Mouse (Mus musculus): Measurements from ENCODE around the gene Fam19a1. TPM values are rescaled to one million over a fixed set of nuclear protein-coding genes. Genes with fewer than 3 reads are reported as not detected.

The Fam19a1 gene
- total RNA-seq, 2 experiments from 2014 or later, result 51.0 to 55.1 TPM

DNA sequence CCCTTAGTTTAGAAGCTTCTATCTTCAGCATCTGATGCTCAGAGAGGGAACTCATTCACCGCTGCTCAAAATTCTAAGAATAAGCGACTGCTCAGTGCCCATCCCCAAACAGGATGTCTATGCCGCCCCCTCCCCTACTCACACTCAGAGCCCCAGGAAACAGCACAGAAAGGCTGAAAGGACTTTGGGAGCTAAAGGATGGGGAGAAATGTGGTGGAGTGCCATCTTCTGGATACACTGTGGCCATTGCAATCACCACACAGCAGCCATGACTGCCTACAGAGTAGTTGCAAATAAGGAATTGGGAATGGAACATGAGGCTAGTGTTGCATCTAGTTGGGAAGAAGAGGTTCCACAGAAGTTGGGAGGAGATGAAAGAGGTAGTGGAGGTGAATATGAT is 319.4 kb downstream of the Fam19a1 start:
- no peak for DNase-seq
- intact Hi-C loops (cut with DNase I), result no loop called here

DNA sequence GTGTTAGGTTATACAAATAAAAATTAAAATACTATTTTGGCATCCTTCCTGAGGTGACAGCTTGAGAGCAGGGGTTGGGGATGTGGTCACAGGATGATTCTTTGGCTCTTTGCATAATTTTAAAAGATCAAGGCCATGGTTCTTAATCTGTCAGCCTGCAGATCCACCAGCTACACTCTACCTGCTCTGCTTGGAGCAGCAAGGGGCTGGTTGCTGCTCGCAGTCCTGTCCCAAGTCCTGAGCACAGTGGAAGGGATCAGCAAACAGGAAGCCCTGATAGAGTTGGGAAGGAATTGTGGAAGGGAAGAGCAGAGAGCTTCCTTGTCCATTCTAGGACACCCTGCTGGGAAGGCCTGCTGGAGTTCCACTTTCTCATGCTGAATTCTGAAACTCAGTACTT is 320.9 kb downstream of the Fam19a1 start:
- intact Hi-C loops (cut with DNase I), result no loop called here
- DNase-seq, result no peak

DNA sequence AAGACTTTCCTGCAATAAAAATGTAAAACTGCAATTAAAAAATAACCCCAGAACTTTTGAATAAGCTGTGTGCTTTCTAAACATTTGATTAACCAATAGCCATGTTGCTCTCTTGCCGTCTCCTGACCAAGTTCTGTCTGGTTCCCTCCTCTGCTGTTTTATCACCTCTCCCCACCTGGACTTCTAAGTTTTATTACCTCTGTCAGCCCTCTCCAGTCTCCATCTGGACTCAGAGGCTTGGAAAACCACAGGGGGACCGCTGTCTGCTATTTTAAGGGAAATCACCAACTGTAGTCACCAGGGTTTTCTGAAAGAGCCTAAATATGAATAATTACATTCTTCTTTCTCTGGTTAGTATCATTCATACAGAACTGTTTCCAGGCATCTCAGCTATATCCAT is 322.6 kb downstream of the Fam19a1 start:
- no peak for DNase-seq
- intact Hi-C loops (cut with DNase I), result no loop called here

DNA sequence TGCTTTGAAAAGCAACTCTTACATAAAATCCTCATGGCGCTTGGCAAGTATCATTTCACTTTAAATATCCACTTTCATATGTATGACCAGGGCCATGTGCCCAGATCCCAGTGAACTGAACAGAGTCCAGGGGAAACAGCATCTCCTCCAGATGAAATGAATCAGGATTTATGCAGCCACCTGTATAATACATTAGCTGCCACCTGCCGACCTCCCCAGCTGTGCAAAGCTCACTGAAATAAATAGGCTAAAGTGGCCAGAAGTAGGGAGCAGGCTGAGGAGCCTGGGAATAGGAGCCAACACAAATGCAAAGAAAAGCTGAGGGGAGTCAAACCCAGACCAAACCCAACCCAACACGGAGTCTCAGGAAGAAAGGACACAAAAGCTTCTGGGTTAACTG is 324.9 kb downstream of the Fam19a1 start:
- intact Hi-C loops (cut with DNase I), result no loop called here
- DNase-seq, result no peak

DNA sequence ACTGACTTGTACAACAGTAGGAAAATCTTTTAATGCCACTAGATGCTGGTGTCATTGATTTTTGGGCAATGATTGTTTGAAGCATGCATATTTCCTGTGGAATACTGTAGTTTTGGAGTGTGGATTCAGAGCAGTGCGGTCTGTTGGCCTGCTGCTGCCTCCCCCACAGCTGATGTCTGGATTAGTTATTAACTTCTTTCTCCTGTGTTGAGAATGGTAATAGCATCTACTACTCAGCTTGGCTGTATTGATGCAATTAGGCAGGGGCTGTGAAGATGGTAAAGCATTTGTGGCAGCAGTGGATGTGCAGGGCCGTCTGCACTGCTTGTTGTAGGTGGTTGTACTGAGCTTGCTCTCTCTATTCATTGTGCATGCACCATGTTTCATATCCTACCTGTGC is 326.5 kb downstream of the Fam19a1 start:
- no peak for DNase-seq
- intact Hi-C loops (cut with DNase I), result no loop called here

DNA sequence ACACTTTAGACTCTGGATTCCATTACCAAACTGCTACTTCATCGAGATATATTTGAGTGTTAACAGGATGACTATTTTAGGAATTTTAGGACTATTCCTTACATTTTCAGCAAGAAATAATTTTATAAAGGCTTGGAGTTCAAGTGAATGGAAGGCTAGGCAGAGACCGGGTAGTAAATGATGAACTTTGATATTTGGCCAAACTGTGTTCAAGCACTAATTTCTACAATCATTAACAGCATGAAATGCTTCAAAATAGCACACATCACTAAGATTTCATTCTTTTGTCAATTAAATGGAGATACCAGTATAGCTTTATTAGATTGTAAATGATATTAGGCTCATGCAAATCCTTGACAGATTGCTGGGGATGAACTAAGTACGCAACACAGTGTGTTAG is 329.0 kb downstream of the Fam19a1 start:
- intact Hi-C loops (cut with DNase I), result no loop called here

DNA sequence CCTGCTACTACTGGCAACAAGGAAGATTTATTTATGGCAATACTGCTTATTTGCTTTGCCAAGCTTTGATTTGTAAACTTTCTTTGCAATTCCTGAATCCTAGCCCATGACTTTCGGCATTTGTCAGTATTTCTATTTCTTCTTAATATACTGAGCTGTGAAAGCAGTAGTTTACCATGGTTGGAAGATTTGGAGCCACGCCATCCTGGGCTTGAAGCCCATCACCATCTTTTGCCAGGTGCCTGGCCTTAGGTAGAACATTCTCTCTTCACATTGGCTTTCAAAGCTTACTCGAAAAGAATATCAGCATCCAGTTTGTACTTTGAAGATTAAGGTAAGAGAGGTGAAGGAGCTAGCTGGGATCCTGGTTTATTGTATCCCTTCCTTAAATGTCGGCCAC is 334.5 kb downstream of the Fam19a1 start:
- intact Hi-C loops (cut with DNase I), result no loop called here

More for the DNA sequence above, 329.0 kb downstream of the Fam19a1 start:
- no peak for DNase-seq

DNA sequence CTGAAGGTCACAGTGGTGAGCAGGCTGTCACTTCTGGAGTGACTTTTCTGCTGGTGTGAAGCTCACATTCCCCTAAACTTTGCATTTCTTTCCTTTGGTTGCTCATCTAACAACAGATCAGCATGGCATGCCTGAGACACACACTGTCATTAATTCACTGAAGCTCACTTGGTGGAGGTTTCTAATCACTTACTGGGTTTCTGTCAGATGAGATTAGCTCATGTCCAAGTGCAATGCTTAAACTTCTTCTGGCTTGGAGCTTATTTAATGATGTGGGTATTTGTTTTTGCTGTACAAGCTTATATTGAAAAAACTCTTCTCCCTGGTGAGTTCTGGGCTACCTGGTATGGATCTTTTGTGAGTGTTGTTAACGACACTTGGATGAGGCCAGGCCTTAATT is 343.3 kb downstream of the Fam19a1 start:
- intact Hi-C loops (cut with DNase I), result no loop called here

More for the DNA sequence above, 334.5 kb downstream of the Fam19a1 start:
- DNase-seq, result peak; percentile 53

DNA sequence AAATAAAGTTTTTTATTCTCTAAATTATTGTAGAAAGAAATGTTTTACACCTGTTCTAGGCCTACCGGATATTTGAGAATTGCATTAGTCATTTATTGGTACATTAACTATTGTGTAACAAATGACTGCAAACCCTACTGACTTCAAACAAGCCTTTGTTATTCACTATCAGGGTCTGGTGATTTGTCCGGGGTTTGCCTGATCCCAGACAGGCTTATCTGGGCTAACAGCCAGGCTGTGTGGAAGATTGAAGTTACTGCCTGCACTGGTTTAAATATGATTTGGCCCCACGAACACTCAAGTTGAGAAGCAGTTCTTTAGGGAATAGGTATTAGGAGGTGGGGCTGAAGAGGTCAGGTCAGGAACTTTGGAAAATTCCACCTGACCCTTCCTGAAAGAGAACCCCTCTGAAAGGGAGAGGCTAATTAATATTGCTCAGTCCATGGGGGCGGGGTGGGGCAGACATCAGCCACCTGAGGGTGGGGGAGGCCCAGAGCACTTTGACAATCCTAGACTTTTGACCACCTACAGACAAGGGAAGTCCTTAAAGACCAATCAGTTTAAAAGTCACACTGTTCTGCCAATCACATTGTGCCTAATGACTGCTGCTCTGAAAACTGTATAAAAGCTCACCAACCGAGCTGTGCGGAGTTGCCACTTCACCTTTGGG is 344.8 kb downstream of the Fam19a1 start:
- intact Hi-C loops (cut with DNase I), result no loop called here
- peak; percentile 5 for DNase-seq

More for the DNA sequence above, 343.3 kb downstream of the Fam19a1 start:
- DNase-seq, result no peak

DNA sequence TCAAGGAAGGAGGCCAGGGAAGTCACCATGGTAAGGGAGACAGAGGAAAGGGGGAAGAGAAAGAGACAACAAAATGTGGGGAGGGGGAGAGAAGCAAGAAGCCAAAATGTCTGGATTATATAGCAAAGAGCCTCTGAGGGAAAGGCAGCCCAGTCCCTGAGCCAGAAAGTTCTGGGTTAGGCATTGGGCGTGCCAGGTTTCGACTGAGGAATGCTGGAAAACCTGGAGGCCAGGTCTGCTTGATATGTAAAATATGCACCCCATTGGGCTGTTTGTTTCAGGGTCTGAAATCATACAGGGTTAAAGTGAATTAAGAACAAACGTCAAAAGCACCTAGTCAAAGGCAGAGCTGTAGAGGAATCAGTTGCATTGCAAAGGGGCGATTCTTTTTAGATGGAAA is 346.1 kb downstream of the Fam19a1 start:
- intact Hi-C loops (cut with DNase I), result no loop called here
- DNase-seq, result no peak

DNA sequence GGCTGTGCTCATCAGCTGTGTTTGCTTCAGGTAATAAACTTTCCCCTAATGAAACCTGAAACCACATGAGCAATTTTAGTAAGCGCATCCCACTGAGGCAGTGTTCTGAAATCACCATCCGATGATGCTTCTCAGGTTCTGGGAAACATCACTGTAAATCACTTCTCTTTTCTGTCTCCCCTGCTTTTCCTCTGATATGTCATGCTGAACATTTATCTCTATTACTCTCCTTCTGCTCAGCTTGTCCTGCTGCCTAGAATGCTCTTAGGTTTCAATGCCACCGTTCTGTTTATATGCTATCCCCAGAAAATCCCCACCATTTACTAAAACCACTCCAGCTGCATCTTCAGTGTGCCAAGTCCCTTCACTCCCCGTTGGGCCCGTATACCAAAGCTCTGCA is 386.5 kb downstream of the Fam19a1 start:
- DNase-seq, result no peak

DNA sequence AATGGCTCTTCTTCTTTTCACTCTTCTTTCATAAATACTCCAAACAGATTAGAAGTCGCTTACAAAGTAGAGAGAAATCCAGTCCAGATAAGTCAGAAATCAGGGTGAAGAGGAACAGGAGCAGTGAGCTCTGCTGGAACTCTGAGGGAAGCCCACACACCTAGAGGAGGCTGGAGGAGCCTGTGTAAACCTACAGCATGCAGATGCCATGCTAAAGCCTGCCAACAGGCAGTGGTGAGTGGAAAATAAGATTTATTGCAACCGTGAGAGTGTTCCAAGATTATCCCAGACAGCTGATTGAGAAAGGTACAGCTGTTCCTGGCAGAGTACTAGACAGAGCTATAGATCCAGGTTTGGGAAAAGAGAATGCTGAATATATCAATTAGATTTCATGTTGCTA is 428.6 kb downstream of the Fam19a1 start:
- DNase-seq, result peak; percentile 1

More for the DNA sequence above, 386.5 kb downstream of the Fam19a1 start:
- intact Hi-C loops (cut with DNase I), result no loop called here

DNA sequence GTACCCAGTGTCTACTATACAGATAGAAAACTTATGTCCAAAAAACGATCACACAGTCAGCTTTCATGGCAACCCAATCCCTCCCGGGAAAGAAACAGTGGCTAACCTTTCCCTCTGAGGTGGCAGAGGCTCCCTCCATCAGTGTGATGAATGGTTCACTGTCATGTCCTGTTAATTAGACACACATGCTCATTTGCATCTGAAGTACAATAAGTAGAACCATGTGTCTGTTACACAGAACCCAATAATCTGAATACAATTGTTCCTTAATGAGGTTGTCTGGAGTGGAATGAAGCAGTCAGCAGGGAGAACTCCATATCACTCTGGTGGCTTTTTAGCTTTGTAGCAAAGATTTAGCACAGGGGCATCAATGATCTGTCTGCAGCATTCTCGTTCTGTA is 431.9 kb downstream of the Fam19a1 start:
- intact Hi-C loops (cut with DNase I), result no loop called here
- no peak for DNase-seq

More for the DNA sequence above, 428.6 kb downstream of the Fam19a1 start:
- intact Hi-C loops (cut with DNase I), result no loop called here

DNA sequence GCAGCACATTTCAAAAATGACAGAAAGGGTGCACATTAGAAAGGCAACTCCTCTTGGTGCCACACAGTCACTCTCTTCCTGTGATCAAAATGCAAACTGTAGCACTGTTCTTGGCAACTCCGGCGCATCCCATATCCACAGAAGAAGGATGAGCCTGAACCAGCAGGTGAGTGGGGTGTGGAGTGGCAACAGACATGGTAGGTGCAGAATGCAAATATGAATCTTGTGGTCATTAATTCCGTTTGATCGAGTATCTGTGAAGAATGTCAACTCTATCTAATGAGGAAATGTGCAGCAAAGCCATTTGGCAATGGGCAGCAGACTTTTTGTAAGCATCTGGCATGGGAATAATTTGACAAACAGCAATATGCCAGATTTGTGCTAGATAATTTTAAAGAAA is 437.5 kb downstream of the Fam19a1 start:
- intact Hi-C loops (cut with DNase I), result no loop called here
- no peak for DNase-seq

DNA sequence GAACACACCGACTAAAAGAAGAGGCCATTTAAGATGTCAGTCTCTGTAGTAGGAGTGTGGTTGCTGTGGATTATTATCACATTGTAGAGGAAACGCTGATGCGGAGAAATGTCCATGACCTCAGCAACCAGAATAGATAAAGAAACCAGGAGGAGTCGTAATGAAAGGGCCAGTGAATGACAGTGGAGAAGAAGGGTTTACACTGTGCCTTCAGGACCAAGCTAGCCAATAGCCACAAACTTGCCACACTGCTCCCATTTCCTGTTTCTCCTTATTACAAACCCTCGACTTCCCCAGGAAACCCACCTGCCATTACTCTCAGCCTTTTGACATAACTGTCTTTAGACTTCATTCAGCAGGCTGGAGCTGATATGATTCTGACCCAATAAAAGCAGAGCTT is 465.7 kb downstream of the Fam19a1 start:
- no peak for DNase-seq

DNA sequence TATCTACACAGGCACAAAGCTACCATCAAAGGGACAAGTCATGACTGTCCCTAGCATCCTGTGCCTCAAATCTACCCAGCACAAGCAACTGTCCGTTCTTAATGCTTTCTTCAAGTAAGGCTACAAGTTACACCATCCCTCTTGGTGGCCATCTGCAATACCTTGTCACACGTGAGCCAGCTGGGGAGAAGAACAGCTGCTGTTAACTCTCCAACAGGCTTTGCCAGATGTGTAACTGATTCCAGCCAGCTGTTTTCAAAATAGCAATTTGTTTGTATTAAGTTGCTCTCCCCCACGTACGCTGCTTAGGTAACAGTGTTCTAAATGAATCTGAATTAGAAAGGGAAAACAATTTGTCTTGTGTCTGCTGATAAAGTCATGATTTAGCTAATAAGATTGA is 467.8 kb downstream of the Fam19a1 start:
- no peak for DNase-seq
- intact Hi-C loops (cut with DNase I), result no loop called here

More for the DNA sequence above, 465.7 kb downstream of the Fam19a1 start:
- intact Hi-C loops (cut with DNase I), result no loop called here

DNA sequence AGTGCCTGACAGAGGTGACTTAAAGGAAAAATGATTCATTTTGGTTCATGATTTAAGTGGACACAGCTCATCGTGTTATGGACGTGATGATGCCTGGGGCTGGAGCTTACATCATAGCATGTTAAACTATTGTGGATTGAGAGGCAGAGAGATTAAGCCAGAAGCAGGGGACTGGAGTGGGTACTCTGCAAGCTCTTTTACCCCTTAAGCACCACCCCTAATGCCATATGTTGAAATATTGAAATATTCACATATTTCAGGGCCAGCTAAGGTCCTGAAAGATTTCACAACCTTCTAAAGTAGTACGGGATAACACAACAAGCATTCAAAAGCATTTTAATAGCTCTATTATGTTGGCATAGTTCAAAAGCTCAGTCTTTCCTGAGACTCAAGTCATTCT is 468.2 kb downstream of the Fam19a1 start:
- intact Hi-C loops (cut with DNase I), result no loop called here

DNA sequence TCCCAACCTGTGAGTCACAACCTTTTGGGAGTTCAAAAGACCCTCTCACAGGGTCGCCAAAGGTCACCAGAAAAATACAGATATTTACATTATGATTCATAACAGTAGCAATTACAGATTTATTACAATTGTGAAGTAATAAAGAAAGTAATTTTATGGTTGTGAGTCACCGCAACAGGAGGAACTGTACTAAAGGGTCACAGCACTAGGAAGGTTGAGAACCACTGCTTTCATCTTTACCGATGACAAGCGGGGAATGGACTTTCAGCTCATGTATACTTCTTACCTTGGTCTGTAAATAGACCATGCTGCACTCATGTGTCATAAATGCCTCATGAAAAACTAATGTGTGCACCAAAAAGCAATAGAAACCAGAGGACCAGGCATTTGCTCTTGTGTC is 474.5 kb downstream of the Fam19a1 start:
- intact Hi-C loops (cut with DNase I), result no loop called here

More for the DNA sequence above, 468.2 kb downstream of the Fam19a1 start:
- DNase-seq, result no peak

DNA sequence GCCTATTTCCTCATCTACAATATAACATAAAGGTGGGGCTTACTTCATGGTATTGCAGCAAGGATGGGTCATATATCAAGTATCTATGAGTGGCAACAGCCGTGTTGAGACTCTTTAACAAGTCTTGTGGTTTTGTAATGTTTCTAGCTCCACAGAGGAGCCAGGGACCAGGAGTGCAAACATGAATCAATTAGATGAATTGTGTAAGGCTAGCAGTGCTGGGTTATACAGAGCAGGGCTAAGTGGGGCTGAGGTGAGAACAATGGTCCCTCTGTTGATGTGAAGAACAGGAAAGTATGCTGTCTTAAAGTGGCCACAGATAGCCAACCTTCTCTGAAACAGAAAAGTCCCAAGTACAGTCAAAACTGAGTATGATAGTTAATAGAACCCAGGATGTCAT is 480.1 kb downstream of the Fam19a1 start:
- intact Hi-C loops (cut with DNase I), result no loop called here
- DNase-seq, result no peak

More for the DNA sequence above, 474.5 kb downstream of the Fam19a1 start:
- no peak for DNase-seq

DNA sequence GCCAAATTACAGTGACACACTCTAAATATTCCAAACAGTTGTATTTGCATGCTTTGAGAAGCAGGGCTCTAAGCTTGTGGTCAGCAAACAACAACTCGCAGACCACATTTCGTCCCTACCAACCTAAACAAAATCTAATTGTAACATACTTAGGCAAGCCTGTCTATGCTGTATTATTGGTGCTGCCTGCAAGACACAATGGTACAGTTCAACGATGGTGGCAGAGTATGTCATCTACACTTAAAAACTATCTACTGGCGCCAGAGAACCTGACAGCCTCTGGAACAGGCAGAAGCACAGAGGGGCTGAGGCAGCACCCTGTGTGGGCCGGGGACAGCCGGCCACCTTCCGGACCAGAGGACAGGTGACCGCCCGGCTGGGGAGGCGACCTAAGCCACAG is 482.2 kb downstream of the Fam19a1 start:
- intact Hi-C loops (cut with DNase I), result no loop called here

DNA sequence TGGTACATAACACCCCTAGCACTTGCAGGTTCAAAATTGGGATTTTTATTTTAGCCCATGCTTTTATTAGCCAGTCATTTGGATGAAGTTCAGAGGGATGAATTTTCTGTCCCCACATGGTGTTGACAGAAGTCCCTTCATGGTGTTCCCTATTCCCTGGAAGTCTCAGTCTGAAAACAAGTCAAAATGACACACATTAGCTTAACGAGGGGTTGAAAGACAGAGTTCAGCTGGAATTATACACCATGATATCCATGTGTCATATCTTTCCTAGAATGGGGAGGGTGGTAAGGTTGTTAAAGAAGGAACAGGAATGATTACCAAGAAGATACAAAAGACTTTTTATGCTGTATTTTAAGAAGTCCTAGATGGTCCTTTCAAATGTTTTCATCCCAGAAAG is 511.2 kb downstream of the Fam19a1 start:
- no peak for DNase-seq
- intact Hi-C loops (cut with DNase I), result no loop called here

More for the DNA sequence above, 482.2 kb downstream of the Fam19a1 start:
- DNase-seq, result no peak

DNA sequence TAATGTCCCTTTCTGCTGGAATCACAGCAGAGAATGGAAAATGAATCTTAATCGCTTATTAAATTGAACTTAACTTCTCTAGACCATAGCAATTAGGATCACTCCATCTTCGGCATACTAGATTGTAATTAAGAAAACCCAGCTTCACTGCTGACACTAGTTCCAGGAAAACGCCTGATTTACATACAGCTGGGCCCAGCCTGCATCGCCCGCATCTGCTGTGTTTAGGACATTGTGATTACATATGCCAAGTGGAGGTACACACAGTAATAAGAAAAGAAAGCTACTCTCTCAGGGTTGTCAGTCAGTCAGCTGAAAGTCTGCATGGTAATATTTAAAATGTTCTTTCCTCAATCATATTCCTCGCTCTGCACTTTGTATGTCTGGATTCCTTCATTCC is 518.6 kb downstream of the Fam19a1 start:
- DNase-seq, result peak; percentile 3
- intact Hi-C loops (cut with DNase I), result no loop called here

DNA sequence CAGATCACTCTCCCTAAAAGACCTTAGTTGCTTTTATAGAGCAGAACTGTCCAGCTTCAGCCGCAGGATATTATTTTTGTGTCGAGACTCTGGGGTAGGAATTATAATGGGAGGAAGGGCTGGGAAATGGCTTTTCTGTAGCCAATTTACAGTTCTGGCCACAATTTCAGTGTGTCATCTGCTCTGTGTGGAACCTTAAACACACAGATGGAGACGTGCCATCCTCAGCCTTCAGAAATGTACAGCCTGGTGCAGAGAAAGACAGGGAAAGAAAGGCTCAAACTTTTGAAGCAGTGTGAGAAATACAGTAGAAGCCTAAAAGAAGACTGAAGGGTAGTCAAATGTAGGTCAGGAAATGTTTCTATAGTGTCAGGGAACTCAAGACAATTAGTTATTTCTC is 519.3 kb downstream of the Fam19a1 start:
- DNase-seq, result no peak
- intact Hi-C loops (cut with DNase I), result no loop called here

All from left cerebral cortex, postnatal 4 days (tissue).